Mouse (Mus musculus) thymus, postnatal 0 days (tissue): ENCODE measurements around the gene Npy. TPM values are rescaled to one million over a fixed set of nuclear protein-coding genes. Genes with fewer than 3 reads are reported as not detected.

Experiments used
- DNase-seq: peaks from one replicate; pipeline ENCODE4 v3.0.0-alpha.2; 2015; ENCODE audit warnings: low spot score
- polyA plus RNA-seq: library from polyadenylated mRNA; unstranded; fragments of >200 nt; fragmentation: Nextera tagmentation; extraction: Ambion mirVana; gene quantifications from 2 replicates; pipeline ENCODE4 v1.2.1, GENCODE M21; 2015

The Npy gene
- polyA plus RNA-seq: 3.1 and 4.1 TPM in 2 replicates

GRCm38 (mm10) chr6:49821961-49822870 is at the start of gene Npy:
Gene Npy, plus strand, starts transcription at chr6:49822710.
- no peak for DNase-seq

- DNase-seq: no peak
Measured at GRCm38 (mm10) chr6:49775006-49775405, 47.5 kb upstream of the Npy start.

- DNase-seq: no peak
Measured at GRCm38 (mm10) chr6:49778109-49778508, 44.4 kb upstream of the Npy start.

- DNase-seq: no peak
Measured at GRCm38 (mm10) chr6:49778729-49779128, 43.8 kb upstream of the Npy start.

GRCm38 (mm10) chr6:49779606-49780005 is 42.9 kb upstream of the Npy start:
- no peak for DNase-seq

GRCm38 (mm10) chr6:49780846-49781400 is 41.6 kb upstream of the Npy start:
- no peak for DNase-seq

GRCm38 (mm10) chr6:49781852-49782251 is 40.7 kb upstream of the Npy start:
- no peak for DNase-seq

GRCm38 (mm10) chr6:49782679-49783078 is 39.8 kb upstream of the Npy start:
- no peak for DNase-seq

GRCm38 (mm10) chr6:49792524-49792923 is 30.0 kb upstream of the Npy start:
- no peak for DNase-seq

GRCm38 (mm10) chr6:49804105-49804504 is 18.4 kb upstream of the Npy start:
- DNase-seq: no peak

- DNase-seq: no peak
Measured at GRCm38 (mm10) chr6:49808076-49808475, 14.4 kb upstream of the Npy start.

- no peak for DNase-seq
Measured at GRCm38 (mm10) chr6:49817183-49817582, 5.3 kb upstream of the Npy start.

GRCm38 (mm10) chr6:49817625-49818024 is 4.9 kb upstream of the Npy start:
- DNase-seq: no peak

- DNase-seq: no peak
Measured at GRCm38 (mm10) chr6:49822871-49823230, 341 bp downstream of the Npy start.

- no peak for DNase-seq
Measured at GRCm38 (mm10) chr6:49823371-49823770, 861 bp downstream of the Npy start.

GRCm38 (mm10) chr6:49823821-49824220 is 1.3 kb downstream of the Npy start:
- no peak for DNase-seq

GRCm38 (mm10) chr6:49831579-49831978 is 9.1 kb downstream of the Npy start:
- no peak for DNase-seq

- DNase-seq: no peak
Measured at GRCm38 (mm10) chr6:49856830-49857229, 34.3 kb downstream of the Npy start.

GRCm38 (mm10) chr6:49867571-49867970 is 45.1 kb downstream of the Npy start:
- DNase-seq: no peak

- DNase-seq: no peak
Measured at GRCm38 (mm10) chr6:49871071-49871470, 48.6 kb downstream of the Npy start.

- no peak for DNase-seq
Measured at GRCm38 (mm10) chr6:49873556-49873955, 51.0 kb downstream of the Npy start.

- no peak for DNase-seq
Measured at GRCm38 (mm10) chr6:49875160-49875559, 52.6 kb downstream of the Npy start.

- no peak for DNase-seq
Measured at GRCm38 (mm10) chr6:49875791-49876190, 53.3 kb downstream of the Npy start.
